Mouse (Mus musculus) heart, adult 11 months (tissue): ENCODE measurements around the gene Itpkc.

Source experiments
- DNase-seq: peaks from one replicate; pipeline ENCODE4 v3.0.0; 2022

The Itpkc gene

DNA sequence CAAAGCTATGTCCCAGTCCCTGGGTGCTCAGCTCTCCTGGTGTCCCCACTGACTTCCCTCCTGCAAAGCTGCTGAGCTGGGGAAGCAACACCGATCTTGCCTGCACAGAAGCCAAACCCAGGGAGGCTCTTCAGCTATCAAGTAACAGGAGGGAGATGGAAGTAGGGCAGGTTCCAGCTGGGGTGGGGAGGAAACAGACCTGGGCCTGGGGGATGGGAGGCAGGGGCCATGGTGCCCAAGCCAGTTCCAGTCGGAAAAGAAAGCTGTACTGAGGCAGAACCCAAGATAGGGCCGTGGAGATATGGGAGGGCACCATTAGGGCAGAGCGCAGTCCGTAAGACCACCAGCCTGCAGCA, 65.0 kb downstream of the Itpkc start:
- peak; percentile 91 for DNase-seq

DNA sequence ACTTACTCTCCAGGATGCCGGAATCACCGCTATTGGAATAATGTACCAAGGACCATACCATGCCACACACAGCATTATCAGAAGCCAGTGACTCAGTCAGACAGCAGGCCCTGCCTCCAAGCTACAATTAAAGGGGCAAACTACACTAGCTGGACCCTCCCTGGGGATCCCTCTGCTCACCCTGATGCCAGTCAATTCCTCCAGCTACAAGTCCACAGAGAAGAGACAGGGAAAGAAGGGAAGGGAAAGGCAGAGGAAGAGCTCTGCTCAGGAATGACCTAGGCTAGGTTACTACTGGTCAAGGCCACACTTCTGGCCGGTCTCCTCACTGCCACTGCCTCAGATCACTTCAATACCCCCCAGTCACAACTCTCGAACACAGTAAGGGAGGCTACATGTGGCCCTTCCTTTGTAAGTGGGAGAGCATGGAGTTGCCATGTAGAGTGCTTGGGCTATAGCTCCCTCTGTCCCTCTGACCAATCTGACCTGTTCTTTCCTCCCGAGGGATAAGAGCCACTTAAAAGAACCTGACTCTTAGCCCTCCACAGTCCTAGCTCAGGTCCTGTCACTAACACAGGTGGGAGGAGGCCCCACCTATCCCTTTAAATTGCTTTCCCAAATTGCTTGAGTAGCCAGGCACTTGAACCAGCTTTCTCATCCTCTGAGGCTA, 65.5 kb downstream of the Itpkc start:
- peak; percentile 88 for DNase-seq

DNA sequence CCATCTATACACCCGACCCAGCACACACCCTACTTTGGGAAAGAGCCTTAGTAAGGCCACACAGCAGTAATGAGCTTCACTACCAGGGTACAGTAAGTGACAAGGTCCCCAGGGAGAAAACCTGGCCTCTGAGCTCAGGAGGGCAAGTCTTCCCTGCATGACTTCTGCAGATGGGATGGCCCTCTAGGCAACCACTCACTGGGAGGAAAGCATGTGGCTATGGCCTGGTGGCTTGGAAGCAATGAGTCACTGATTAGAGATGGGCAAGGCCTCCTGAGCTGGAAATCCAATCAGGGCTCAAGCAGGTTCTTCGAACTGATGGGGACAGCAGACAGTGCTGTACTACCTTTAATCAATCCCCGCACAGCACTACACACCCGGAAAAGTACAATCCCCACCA, 66.7 kb downstream of the Itpkc start:
- DNase-seq, result peak; percentile 97

DNA sequence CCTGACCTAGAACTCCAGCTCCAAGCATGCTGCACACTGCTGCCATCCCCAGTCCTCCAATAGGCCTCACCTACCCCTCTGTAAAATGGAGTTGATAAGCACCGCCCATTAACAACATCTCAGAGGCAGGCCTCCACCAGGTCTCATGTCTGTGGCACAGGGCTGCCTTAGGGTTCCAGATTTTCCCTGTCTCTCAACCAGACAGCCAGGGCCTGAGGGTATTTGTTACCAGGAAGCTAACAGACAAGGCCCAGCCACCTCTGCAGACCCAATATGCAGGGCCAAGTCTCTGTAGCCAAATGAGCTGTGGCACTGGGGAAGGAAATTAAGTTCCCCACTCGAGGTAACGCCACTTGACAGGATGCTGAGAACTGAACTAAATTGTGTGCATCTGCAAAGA, 67.5 kb downstream of the Itpkc start:
- peak; percentile 93 for DNase-seq

DNA sequence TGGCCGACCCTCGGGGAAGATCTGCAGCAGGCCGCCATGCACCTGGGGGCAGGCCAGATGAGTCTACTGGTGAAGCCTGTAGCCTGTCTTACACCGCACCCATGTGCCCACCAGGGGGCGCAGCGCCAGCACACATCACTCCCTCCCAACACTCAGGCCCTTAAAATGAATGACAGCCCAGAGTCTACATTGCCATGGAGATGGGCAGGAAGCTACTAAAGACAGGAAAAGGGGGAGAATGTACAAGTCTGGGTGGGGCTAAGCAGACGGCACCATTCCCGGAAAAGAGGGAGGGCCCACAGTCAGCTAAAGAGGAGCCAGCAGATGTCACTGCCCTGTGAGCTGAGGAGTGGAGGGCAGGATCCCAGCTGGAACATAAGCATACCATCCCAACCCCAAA, 68.6 kb downstream of the Itpkc start:
- DNase-seq, result peak; percentile 99

DNA sequence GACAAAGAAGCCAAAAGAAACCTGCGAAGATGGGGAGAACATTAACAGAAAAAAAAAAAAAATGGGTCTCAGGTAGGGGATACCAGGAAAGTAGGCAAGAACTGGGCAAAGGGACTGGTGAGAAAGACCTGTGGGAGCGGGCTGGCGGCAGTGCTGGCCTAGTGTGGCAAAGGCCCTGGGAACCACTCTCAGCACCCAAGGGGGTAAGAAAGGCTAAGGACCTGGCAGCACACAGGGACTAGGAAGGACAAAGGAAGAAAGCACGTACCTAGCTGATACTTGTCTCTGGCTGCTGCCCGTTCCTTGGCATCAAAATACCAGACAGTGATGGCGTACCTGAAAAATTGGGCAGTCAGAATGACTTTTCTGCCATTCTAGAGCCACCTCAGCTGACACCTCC, 69.2 kb downstream of the Itpkc start:
- DNase-seq, result peak; percentile 92

DNA sequence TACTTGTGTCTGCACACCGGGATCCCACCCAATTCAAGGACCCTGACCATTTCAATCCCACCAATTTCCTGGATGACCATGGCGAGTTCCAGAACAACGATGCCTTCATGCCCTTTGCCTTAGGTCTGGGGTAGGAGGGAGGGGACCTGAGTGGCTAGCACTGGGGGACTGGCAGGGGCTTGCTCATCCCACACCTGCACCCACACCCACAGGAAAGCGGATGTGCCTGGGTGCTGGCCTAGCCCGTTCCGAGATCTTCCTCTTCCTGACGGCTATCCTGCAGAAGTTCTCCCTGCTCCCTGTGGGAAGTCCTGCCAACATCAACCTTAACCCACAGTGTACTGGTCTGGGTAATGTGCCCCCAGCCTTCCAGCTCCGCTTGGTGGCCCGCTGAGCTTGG, 70.3 kb downstream of the Itpkc start:
- peak; percentile 91 for DNase-seq
